Mouse (Mus musculus) myocyte (in vitro differentiated cells): Measurements from ENCODE around the gene Atxn7l3.

ENCODE experiments used
- CEBPB ChIP-seq: IDR thresholded peaks from 2 replicates; pipeline ENCODE4 v1.6.1; 2011; ENCODE audit warnings: mild to moderate bottlenecking, moderate library complexity; ENCODE audit not compliant: poor library complexity, insufficient read depth, severe bottlenecking
- E2F4 ChIP-seq: IDR thresholded peaks from one replicate; pipeline ENCODE4 v1.6.1; 2011; ENCODE audit warnings: mild to moderate bottlenecking, control low read depth, moderate library complexity; ENCODE audit not compliant: insufficient read depth
- MAX ChIP-seq: IDR thresholded peaks from one replicate; pipeline ENCODE4 v1.6.1; 2011; ENCODE audit warnings: low read depth, mild to moderate bottlenecking, control low read depth
- MYOD1 ChIP-seq, 3 experiments: IDR thresholded peaks; one replicate each; pipeline ENCODE4 v1.6.1; 2011; ENCODE audit warnings: control low read depth in 2 of 3, low read depth in 2 of 3, mild to moderate bottlenecking in 2 of 3, moderate library complexity in 1 of 3; ENCODE audit not compliant: insufficient read length in 2 of 3, control insufficient read depth in 1 of 3
- MYOG ChIP-seq, 3 experiments: IDR thresholded peaks; one replicate each; pipeline ENCODE4 v1.6.1; 2011; ENCODE audit warnings: control low read depth in 2 of 3, low read depth in 2 of 3, mild to moderate bottlenecking in 2 of 3; ENCODE audit not compliant: insufficient read length in 2 of 3, control insufficient read depth in 1 of 3, insufficient read depth in 1 of 3
- POLR2A ChIP-seq: IDR thresholded peaks from one replicate; pipeline ENCODE4 v1.6.1; 2011; ENCODE audit warnings: low read depth, mild to moderate bottlenecking, control low read depth, moderate library complexity; ENCODE audit not compliant: insufficient read length
- POLR2AphosphoS2 ChIP-seq: IDR thresholded peaks from one replicate; pipeline ENCODE4 v1.6.1; 2011; ENCODE audit warnings: low read depth, control low read depth; ENCODE audit not compliant: insufficient read length
- REST ChIP-seq: IDR thresholded peaks from one replicate; pipeline ENCODE4 v1.6.1; 2011; ENCODE audit warnings: mild to moderate bottlenecking, control low read depth, moderate library complexity; ENCODE audit not compliant: insufficient read depth, insufficient read length
- SRF ChIP-seq: IDR thresholded peaks from one replicate; pipeline ENCODE4 v1.6.1; 2011; ENCODE audit warnings: low read depth; ENCODE audit not compliant: control insufficient read depth, insufficient read length
- TCF12 ChIP-seq: IDR thresholded peaks from one replicate; pipeline ENCODE4 v1.6.1; 2011; ENCODE audit warnings: mild to moderate bottlenecking, control low read depth; ENCODE audit not compliant: poor library complexity, insufficient read depth, severe bottlenecking
- TCF3 ChIP-seq: IDR thresholded peaks from one replicate; pipeline ENCODE4 v1.6.1; 2011; ENCODE audit warnings: low read depth, control low read depth; ENCODE audit not compliant: insufficient read length
- USF1 ChIP-seq: IDR thresholded peaks from one replicate; pipeline ENCODE4 v1.6.1; 2011; ENCODE audit warnings: low read depth, mild to moderate bottlenecking, control low read depth, moderate library complexity

DNA sequence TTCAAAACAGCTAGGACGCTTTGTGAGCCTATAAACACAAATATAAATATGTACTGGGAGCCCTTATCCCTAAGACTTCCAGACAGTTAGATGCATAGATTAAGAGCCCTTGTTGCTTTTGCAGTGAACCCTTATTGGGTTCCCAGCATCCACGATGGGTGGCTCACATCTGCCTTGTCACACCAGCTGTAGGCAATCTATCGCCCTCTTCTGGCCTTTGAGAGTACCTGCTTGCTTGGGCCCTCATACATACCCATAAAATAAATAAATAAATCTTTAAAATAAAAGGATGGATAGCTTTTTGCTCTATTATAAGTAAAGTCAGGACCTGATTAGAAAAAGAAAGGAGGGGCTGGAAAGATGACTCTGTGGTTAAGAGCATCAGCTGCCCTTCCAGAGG lies 37.9 kb downstream of the Atxn7l3 start:
- TF ChIP-seq MAX (no peak), CEBPB (no peak), POLR2A (no peak), USF1 (no peak), MYOG (IDR thresholded peaks at IDR 0.05; ENCODE audit: control insufficient read depth in 1 of 3, insufficient read depth in 1 of 3, insufficient read length in 2 of 3, low read depth in 2 of 3) (no peak), MYOD1 (IDR thresholded peaks at IDR 0.05; ENCODE audit: control insufficient read depth in 1 of 3, insufficient read length in 2 of 3, low read depth in 2 of 3) (no peak), E2F4 (no peak), POLR2AphosphoS2 (no peak), REST (no peak), TCF3 (no peak), TCF12 (no peak), SRF (no peak)
